Mouse (Mus musculus): Measurements from ENCODE around the gene Iscu. TPM values are rescaled to one million over a fixed set of nuclear protein-coding genes. Genes with fewer than 3 reads are reported as not detected.

Gene Iscu
- total RNA-seq, 2 experiments from 2014 or later, result 89.1 to 98.0 TPM

DNA sequence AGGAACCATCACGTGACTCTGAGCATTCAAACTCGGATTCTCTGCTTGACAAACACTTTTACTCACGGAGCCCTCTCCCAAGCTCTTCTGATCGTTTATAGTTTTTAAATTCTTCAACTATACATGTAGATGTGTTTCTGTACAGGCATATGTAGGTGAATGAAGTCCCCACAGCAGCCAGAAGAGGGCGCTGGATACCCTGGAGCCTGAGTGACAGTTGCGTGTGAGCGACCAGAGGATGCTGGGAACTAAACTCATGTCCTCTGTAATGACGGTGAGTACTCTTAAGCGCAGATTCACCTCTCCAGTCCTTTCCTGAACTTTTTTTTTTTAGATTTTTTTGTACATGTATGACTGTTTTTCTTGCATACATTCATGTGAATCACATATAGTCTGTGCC, 41.1 kb downstream of the Iscu start:
- no peak for DNase-seq (ENCODE audit: low spot score in 2 of 2)

DNA sequence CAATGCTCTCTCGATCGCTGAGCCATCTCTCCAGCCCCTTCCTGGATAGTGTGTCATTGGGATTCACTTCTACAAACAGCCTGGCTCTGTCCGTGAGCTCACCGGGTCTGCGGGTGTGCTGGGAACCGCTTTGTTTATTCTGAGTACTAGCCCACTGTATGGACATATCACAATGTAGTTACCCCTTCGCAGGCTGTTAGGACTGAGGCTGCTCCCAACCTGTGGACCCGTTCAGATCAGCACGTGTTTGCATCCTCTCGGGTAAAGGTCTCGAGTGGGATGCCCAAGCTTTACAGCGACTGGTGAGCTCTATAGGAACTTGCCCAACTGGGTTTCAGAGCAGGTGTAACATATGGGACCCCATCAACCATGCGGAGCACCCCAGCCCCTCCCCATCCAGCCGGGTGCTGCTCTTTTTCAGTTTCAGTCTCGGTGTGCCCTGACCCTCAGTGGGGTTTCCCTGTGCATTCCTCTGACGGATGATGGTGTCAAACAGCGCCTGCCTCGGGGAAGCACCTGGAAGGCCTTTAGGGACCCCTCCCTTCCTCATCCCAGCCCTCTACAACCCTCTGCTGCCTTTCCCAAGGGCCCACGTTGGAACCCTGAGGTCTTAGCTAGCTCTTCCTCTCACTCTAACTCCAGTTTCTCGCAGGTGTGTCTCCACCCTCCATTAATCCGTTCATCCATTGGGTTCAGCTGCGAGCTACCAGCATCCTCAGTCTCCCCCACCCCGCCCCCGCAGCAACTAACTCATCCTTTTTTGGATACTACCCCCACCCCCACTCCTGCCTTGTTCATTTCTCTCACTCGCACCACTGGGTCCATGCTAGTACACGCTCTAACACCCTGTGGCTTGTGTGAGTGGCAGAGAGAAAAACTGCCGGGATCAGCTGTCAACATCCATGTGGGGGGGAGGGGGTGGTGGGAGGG, 41.8 kb downstream of the Iscu start:
- no peak for DNase-seq (ENCODE audit: low spot score in 2 of 2)

DNA sequence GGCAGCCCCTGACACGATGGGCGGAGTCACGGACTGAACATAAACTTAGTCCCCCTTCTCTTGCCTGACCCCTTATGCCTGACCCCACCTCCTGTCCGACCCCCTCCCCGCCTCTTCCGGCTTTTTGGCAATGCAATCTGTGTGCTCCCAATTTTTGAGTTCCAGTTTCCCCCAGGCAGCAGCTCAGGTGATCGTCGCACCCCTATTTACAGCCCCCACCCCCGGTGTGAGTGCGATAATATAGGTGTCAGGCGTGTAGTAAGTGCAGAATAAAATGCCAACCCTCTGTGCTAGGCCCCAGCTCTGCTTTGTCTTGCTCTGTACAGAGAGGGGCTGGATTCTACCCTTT, 42.5 kb downstream of the Iscu start:
- DNase-seq (ENCODE audit: low spot score in 2 of 2), result no peak

DNA sequence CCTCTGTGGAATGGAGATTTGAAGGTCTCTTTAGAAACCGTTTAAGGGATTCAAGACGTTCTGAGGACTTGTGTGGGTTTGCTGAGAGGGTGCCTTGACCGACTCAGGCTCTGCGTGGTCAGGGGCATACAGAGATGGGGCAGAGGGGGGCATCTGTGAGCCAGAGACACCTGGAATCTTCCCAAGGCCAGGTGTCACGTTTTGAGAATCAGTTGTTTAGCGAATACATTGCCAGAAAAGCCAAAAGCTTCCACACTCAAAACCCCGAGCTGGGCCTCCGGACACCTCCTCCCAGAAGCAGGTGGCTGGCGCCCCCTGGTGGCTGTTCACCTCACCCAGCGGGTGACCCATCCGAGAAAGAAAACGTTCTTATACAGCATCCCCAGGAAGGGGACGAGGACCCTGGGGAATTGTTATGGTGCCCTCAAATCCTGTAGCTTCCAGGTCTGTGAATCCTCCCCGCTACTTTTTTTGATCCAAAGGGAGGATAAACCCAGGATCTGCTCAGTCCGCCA, 43.1 kb downstream of the Iscu start:
- peak; percentile 49 to 53 for DNase-seq (ENCODE audit: low spot score in 2 of 2)

DNA sequence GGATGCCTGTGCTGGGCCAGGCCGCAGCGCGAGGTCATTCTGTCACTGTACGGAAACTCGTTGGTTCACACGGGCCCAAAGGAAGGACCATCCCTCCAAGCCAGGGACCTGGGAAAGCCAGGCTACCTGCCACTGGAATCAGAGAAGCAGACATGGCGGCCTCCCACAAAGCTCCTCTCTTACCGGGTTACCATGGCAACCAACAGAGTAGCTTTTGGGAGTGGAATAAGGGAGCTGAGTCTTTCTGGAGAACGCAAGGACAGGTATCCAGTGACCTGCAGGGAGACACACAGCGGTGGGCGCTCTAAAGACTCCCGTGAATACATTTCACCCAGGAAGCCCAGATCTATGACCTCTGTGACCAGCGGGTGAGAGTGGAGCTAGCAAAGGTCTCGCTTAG, 46.0 kb downstream of the Iscu start:
- DNase-seq (ENCODE audit: low spot score in 2 of 2), result no peak

DNA sequence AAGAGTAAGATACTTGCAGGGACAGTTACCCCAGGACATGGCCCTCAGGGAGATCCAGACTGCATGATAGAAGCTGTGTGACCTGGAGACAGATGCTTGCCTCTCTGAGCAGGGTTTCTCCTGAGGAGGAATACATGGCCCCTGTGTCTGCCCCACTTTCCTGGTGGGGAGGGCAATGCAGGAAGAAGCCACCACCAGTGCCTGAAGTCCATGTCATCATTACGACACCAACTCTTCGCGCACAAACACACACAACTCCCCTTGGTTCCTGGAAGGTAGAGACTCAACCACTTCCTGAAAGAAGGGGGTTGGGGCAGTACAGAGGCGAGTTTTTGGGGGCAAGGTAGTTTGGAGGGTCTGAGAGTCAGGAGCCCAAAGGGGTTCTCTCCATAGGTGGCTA, 51.7 kb downstream of the Iscu start:
- DNase-seq (ENCODE audit: low spot score in 2 of 2), result no peak

DNA sequence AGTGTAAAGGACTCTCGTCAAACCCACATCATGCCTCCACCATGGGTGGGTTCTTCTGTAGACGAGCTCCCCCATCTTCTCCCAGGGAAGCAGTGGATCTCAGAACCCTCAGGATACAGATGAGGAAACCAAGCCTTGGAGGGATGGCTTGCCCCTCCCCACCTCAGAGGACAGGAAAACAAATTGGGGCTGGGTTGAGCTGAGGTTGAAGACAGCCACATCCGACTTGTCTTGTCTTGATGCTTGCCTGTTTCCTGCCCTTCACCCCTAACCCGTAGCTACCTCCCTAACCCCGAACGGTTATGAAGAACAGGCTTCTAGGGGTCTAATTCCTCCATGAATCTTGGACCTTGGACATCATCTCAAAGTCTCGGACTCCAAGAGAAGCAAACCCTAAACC, 53.0 kb downstream of the Iscu start:
- DNase-seq (ENCODE audit: low spot score in 2 of 2), result no peak

DNA sequence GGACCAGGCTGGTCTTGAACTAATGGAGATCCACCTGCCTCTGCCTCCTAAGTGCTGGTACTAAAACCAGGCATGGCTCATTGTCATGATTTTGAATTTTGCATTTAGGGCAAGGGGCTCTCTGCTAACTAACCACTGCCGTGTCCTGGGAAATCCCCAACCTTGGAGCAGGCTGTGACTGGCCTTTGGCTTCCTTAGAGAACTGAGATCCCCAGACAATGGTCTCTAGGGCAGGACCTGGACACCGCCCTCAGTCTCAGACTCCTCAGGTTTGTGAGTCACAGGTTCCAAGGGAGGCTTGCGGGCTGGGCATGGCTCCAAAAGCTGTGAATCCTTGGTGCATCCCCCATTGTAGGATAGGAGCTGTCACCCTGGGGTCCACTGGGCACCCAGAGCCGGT, 54.1 kb downstream of the Iscu start:
- no peak for DNase-seq (ENCODE audit: low spot score in 2 of 2)

Other genes with a start within 250 kb of the Iscu start
- 1 to 10 TPM; 2.8 to 5.1 TPM for gene Cmklr1, start 122.3 kb upstream of the Iscu start, total RNA-seq (2021)
- not detected for gene 1700069L16Rik, start 48.0 kb upstream of the Iscu start, total RNA-seq (2021)
- 10 to 100 TPM in 1 of 2 experiments, 1 to 10 TPM in 1; 9.6 to 12.0 TPM for gene Ficd, start 36.9 kb upstream of the Iscu start, total RNA-seq (2021)
- 10 to 100 TPM; 35.0 to 37.5 TPM for gene Sart3, start 238 bp upstream of the Iscu start, total RNA-seq (2021)
- 10 to 100 TPM; 20.7 to 22.6 TPM for gene Tmem119, start 27.8 kb downstream of the Iscu start, total RNA-seq (2021)
- 10 to 100 TPM; 26.5 to 29.3 TPM for gene Selplg, start 59.9 kb downstream of the Iscu start, total RNA-seq (2021)
- gene Coro1c, start 136.0 kb downstream of the Iscu start, total RNA-seq (2021), result 10 to 100 TPM; 87.9 to 94.2 TPM
- 10 to 100 TPM; 23.8 to 25.2 TPM for gene Ssh1, start 221.1 kb downstream of the Iscu start, total RNA-seq (2021)
- gene Dao, start 231.0 kb downstream of the Iscu start, total RNA-seq (2021), result not detected

All from layer of hippocampus, postnatal 14 days (tissue).